Mouse (Mus musculus) heart, postnatal 0 days (tissue): ENCODE results near the gene H2-Ob. TPM values are rescaled to one million over a fixed set of nuclear protein-coding genes. Genes with fewer than 3 reads are reported as not detected.
A peak's percentile ranks its signal among the peaks of the same experiment; 100 is the strongest.

ENCODE experiments used
- ATAC-seq: fragments of 200-750 bp; cut with Nextera tagmentation; 2 replicates; pipeline ENCODE4 v1.8.0; 2017; ENCODE audit warnings: low read depth, moderate number of reproducible peaks, moderate library complexity; ENCODE audit not compliant: insufficient read depth
- DNase-seq: peaks from one replicate; pipeline ENCODE4 v3.0.0-alpha.2; 2016; ENCODE audit warnings: low spot score
- H3K27ac ChIP-seq: fragments of 300-500 bp; sonication (generic); 2 replicates; pipeline ENCODE4 v1.5.1; 2014; ENCODE audit warnings: low read depth, mild to moderate bottlenecking
- H3K27me3 ChIP-seq: fragments of 300-500 bp; sonication (generic); 2 replicates; pipeline ENCODE4 v1.6.1; 2014; ENCODE audit warnings: low read length, mixed read lengths; ENCODE audit not compliant: control insufficient read depth, insufficient read depth
- H3K36me3 ChIP-seq: fragments of 300-500 bp; sonication (generic); replicated peaks from 2 replicates; pipeline ENCODE4 v1.6.1; 2014; ENCODE audit warnings: low read length, mixed read lengths; ENCODE audit not compliant: control insufficient read depth, insufficient read depth
- H3K4me1 ChIP-seq: fragments of 300-500 bp; sonication (generic); 2 replicates; pipeline ENCODE4 v1.6.1; 2014; ENCODE audit warnings: antibody characterized with exemption; ENCODE audit not compliant: control insufficient read depth, insufficient read depth
- H3K4me2 ChIP-seq: fragments of 300-500 bp; sonication (generic); 2 replicates; pipeline ENCODE4 v1.6.1; 2014; ENCODE audit warnings: low read depth, mild to moderate bottlenecking, low read length, moderate library complexity
- H3K4me3 ChIP-seq: fragments of 300-500 bp; sonication (generic); 2 replicates; pipeline ENCODE4 v1.5.1; 2014; ENCODE audit warnings: low read depth, low read length
- H3K9ac ChIP-seq: fragments of 300-500 bp; sonication (generic); replicated peaks from 2 replicates; pipeline ENCODE4 v1.6.1; 2014; ENCODE audit warnings: low read depth, low read length, mixed read lengths
- H3K9me3 ChIP-seq: fragments of 300-500 bp; sonication (generic); replicated peaks from 2 replicates; pipeline ENCODE4 v1.6.1; 2016; ENCODE audit warnings: low read length; ENCODE audit not compliant: control insufficient read depth
- CTCF ChIP-seq: IDR thresholded peaks from 2 replicates; pipeline ENCODE4 v1.5.1; 2016; ENCODE audit warnings: antibody characterized with exemption, control low read depth, low read depth
- EP300 ChIP-seq: IDR thresholded peaks from 2 replicates; pipeline ENCODE4 v1.6.1; 2016; ENCODE audit warnings: antibody characterized with exemption, low read depth
- WGBS: fragments of 180-500 bp; shearing (Covaris S2); extraction: QIAGEN DNeasy Blood & Tissue Kit; methylation state at CpG from one replicate; pipeline ENCODE4 v1.1.7; 2014; 5-methylcytosine and 5-hydroxymethylcytosine counted together
- polyA plus RNA-seq: library from polyadenylated mRNA; unstranded; fragments of >200 nt; fragmentation: Nextera tagmentation; extraction: Ambion mirVana; gene quantifications from 2 replicates; pipeline ENCODE4 v1.2.1, GENCODE M21; 2015
- total RNA-seq: library from RNA; depleted of rRNA; stranded (reverse); fragments of >200 nt; gene quantifications from 2 replicates; pipeline ENCODE4 v1.2.3, GENCODE M21; 2014; ENCODE audit warnings: low replicate concordance; rRNA removed

Gene H2-Ob
- total RNA-seq: not detected in 2 replicates
- 0.08 and 0.14 TPM in 2 replicates for polyA plus RNA-seq

GRCm38 (mm10) chr17:34238706-34239105, at the start of gene H2-Ob:
H2-Ob (plus strand) TSS chr17:34238903.
- ATAC-seq (no peak), DNase-seq (peak; percentile 40)
- no peak within 1 kb of the TSS for H3K9ac ChIP-seq
- H3K4me3 ChIP-seq: no peak within 1 kb of the TSS
- H3K4me2 ChIP-seq: peak within 1 kb of the TSS; percentile 1; the same call in 1 of the 2 replicates
- WGBS: 50% methylated on average over 3 of the region's 3 CpGs
- H3K27me3 ChIP-seq: no peaks in the 10 kb centered on the region
- no peaks in the 10 kb centered on the region for H3K36me3 ChIP-seq
- H3K9me3 ChIP-seq: peaks cover 6% of the 10 kb centered on the region; the same call in 1 of the 2 replicates
- H3K27ac ChIP-seq: peak within 1 kb of the TSS; percentile 71
- no peaks in the 10 kb centered on the region for H3K4me1 ChIP-seq
- TF ChIP-seq EP300: no peak
- TF ChIP-seq CTCF: no peak

- 63% methylated on average over 6 of the region's 6 CpGs for WGBS
Measured at GRCm38 (mm10) chr17:34188986-34189385, 49.7 kb upstream of the H2-Ob start.

GRCm38 (mm10) chr17:34192852-34193251, 45.9 kb upstream of the H2-Ob start:
- Histone ChIP-seq H3K27ac (no peak overlapping the region), H3K4me3 (no peak overlapping the region), H3K4me1 (peaks cover 5% of the 10 kb centered on the region; the same call in 1 of the 2 replicates), H3K27me3 (peaks cover 76% of the 10 kb centered on the region), H3K4me2 (no peak overlapping the region), H3K9me3 (no peaks in the 10 kb centered on the region), H3K36me3 (no peaks in the 10 kb centered on the region), H3K9ac (no peak overlapping the region)
- DNase-seq (no peak), ATAC-seq (no peak)
- no peak for TF ChIP-seq EP300
- TF ChIP-seq CTCF: no peak
- WGBS: 25% methylated on average over 16 of the region's 16 CpGs

More at GRCm38 (mm10) chr17:34188986-34189385, 49.7 kb upstream of the H2-Ob start:
- DNase-seq (no peak), ATAC-seq (no peak)
- Histone ChIP-seq H3K36me3 (no peaks in the 10 kb centered on the region), H3K27me3 (peaks cover 67% of the 10 kb centered on the region), H3K4me3 (no peak overlapping the region), H3K27ac (no peak overlapping the region), H3K4me2 (no peak overlapping the region), H3K9me3 (no peaks in the 10 kb centered on the region), H3K9ac (no peak overlapping the region), H3K4me1 (peaks cover 8% of the 10 kb centered on the region; the same call in 1 of the 2 replicates)
- no peak for TF ChIP-seq CTCF
- TF ChIP-seq EP300: no peak

GRCm38 (mm10) chr17:34193468-34193867, 45.2 kb upstream of the H2-Ob start:
- Histone ChIP-seq H3K27me3 (peaks cover 76% of the 10 kb centered on the region), H3K27ac (no peak overlapping the region), H3K9me3 (no peaks in the 10 kb centered on the region), H3K4me1 (no peaks in the 10 kb centered on the region), H3K36me3 (no peaks in the 10 kb centered on the region), H3K4me2 (no peak overlapping the region), H3K9ac (no peak overlapping the region), H3K4me3 (no peak overlapping the region)
- DNase-seq (no peak), ATAC-seq (no peak)
- TF ChIP-seq CTCF (no peak), EP300 (no peak)
- WGBS: 44% methylated on average over 8 of the region's 8 CpGs

GRCm38 (mm10) chr17:34194723-34195122, 44.0 kb upstream of the H2-Ob start:
- ATAC-seq (no peak), DNase-seq (no peak)
- no peaks in the 10 kb centered on the region for H3K4me1 ChIP-seq
- H3K27ac ChIP-seq: no peak overlapping the region
- H3K4me3 ChIP-seq: no peak overlapping the region
- no peak for TF ChIP-seq CTCF
- no peak for TF ChIP-seq EP300
- WGBS: 82% methylated on average over 4 of the region's 4 CpGs
- H3K9ac ChIP-seq: no peak overlapping the region
- no peaks in the 10 kb centered on the region for H3K36me3 ChIP-seq
- no peaks in the 10 kb centered on the region for H3K9me3 ChIP-seq
- no peak overlapping the region for H3K4me2 ChIP-seq
- peaks cover 84% of the 10 kb centered on the region for H3K27me3 ChIP-seq

- H3K27me3 ChIP-seq: peaks cover 69% of the 10 kb centered on the region
Measured at GRCm38 (mm10) chr17:34196491-34196890, 42.2 kb upstream of the H2-Ob start.

More at GRCm38 (mm10) chr17:34196491-34196890, 42.2 kb upstream of the H2-Ob start:
- DNase-seq (no peak), ATAC-seq (no peak)
- Histone ChIP-seq H3K27ac (peak overlapping the region; percentile 39; the same call in 1 of the 2 replicates), H3K4me1 (no peaks in the 10 kb centered on the region), H3K9me3 (no peaks in the 10 kb centered on the region), H3K9ac (no peak overlapping the region), H3K4me2 (peak overlapping the region; percentile 74; the same call in 1 of the 2 replicates), H3K4me3 (no peak overlapping the region; the same call in 1 of the 2 replicates), H3K36me3 (no peaks in the 10 kb centered on the region)
- 35% methylated on average over 12 of the region's 12 CpGs for WGBS
- TF ChIP-seq CTCF (no peak), EP300 (no peak)
